Mouse (Mus musculus): ENCODE results near the gene Eomes. TPM values are rescaled to one million over a fixed set of nuclear protein-coding genes. Genes with fewer than 3 reads are reported as not detected.

Gene Eomes
- polyA plus RNA-seq (2017; shearing (Covaris generic)), result 2.1 TPM

DNA sequence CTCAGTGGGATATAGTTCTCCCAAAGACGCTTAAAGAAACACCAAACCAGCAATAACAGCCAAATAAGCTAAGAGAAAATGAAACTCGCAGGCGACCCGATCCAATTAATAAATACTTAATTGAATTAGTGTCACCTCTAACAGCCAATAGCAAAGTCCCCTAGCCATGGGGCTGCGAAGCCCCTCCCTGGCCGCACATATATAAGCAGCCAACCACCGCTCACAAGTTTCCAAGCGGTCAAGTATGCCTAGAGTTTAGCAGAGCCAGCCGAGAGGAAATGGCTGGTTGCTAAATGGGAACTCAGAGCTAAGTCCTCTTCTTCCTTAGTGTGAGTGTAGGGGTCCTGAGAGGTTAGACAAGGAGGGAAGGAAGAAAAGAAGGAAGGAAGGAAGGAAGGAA lies at the start of gene Eomes:
Eomes (plus strand) TSS at position 252 of the 400 bp plus-strand sequence.

DNA sequence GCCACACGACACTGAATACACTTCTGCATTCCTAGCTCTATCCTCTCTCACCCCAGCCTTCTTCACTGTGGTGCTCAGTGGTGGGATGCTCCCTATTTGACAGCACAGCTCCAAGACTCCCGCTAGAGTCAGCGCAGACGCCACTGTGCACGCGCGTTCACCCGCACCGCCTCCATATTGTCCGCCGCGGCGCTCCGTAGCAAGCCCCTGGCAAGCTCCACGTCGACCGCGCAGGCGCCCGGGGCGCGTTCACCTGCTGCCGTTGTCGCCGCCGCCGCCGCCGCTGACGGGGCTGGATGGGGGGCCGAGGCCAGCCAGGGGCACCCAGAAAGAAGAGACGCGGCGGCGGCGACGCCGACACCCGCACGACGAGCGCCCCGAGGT lies 28.0 kb downstream of the Eomes start, which contains the start of gene Golga4:
Golga4 (plus strand) TSS at position 248 of the 384 bp plus-strand sequence.

Other genes with a start within 250 kb of the Eomes start
- 79.0 TPM for gene Golga4, start 28.1 kb downstream of the Eomes start, polyA plus RNA-seq (2017; shearing (Covaris generic))
- 3.0 TPM for gene Itga9, start 128.5 kb downstream of the Eomes start, polyA plus RNA-seq (2017; shearing (Covaris generic))

All from CD4-positive, CD25-positive, alpha-beta regulatory T cell (primary cell).